Mouse (Mus musculus): ENCODE measurements at regions not wholly inside any gene's neighbourhood (a gene's known extent, or its start where the extent isn't known, plus 50 kb on each side); places are given as distances from the start of the nearest gene placed in this dataset.
A peak's percentile ranks its signal among the peaks of the same experiment; 100 is the strongest.

DNA sequence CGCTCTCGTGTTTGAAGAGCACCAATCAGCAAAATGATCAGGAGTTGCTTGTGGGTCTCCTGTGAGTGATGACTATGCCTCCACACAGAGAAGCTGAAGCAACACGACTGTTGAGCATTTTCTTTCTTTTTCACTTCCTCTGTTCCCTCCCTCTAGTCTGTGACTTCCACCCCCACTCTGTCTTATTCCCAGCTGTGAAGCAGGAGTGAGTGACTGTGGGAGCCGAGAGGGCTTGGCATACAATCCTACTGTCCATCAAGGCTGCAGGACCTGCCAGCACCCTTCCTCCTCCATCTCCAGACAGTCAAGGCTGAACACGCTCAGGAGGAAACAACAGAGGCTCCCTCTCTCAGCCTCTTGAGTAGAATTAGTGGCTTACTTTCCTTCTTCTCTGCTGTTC lies 401.3 kb downstream of the Plcl1 start:
- DNase-seq (ENCODE audit: low spot score) = no peak

DNA sequence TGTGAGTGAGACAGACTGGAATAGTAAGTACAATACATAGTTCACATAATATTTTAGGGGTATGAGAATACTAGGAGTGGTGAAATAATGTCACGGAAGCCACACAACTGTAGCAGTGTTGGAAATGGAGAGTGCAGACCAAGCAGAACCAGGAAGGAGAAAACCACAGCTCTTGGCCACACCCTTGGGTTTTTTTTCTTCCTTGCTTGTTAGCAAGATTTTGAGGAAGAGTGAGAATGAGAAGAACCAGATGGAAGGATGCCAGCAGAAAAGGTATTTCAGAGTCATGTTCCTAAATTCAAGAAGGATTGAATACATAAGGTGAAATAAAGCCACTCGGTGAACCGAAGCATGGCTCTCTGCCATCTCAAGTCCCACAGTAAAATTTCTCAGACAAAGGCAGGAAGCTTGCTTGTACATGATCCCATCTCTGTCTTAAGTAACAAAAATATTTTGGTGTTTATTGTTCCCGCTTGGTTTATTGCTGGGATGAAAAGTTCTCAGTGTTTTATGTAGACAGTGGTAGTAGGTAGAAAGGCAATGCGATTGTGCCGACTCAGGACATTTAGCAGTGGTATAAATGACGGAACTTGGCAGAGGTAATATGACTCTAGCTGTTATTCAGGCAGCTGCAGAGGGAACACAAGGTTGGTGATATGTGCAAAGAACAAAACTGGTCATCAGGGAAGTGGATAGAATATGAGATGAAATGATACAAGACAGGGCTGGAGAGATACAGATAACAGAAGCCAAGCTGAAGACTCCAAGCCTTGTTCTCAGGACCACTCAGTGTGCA lies 403.2 kb downstream of the Plcl1 start:
- no peak for DNase-seq (ENCODE audit: low spot score)

DNA sequence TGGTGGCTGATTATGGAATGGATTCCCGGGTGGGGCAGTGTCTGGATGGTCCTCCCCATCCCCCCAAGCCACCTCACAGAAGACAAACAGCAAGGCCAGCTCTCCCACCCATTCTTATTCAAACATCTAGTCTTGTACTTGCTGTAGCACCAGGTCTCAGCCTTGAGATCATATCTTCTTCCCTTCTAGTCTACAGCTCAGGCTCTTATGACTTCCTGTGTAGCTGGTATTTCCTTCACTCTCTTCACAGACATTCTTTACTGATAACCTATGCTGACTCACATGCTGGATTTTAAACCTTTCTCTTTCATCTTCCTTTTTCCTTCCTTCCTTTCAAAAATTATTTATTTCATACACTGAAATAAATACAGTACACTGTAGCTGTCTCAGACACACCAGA lies 406.8 kb downstream of the Plcl1 start:
- no peak for DNase-seq (ENCODE audit: low spot score)

DNA sequence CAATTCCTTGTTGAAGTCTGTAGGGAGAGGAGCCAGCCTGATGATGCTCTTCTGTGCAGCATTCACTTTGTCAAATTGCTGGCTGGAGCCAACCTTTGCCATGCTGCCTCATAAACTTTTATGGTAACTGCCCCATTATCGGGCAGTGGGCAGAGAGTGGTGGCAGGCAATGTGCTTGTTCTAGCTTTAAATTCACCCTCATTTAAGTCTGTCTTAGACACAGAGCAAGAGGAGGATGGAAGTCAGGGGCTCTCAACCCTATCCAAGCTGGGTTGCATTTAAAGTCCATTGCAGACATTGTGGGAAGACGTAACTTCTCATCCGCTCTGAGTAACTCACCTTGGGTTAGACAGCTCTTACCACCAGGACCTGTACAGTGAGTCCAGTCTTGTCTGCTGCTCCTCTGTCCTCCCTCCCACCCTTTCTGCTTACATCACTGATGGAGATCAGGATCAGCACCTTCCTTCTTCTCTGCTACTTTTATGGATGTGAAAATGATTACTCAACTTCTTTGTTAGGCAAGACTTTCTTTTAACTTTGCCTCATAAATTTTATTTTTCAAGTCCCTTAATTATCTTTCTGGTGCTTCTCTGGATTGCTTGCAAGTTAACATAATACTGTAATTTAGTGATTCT lies 415.3 kb downstream of the Plcl1 start:
- DNase-seq (ENCODE audit: low spot score) = no peak

DNA sequence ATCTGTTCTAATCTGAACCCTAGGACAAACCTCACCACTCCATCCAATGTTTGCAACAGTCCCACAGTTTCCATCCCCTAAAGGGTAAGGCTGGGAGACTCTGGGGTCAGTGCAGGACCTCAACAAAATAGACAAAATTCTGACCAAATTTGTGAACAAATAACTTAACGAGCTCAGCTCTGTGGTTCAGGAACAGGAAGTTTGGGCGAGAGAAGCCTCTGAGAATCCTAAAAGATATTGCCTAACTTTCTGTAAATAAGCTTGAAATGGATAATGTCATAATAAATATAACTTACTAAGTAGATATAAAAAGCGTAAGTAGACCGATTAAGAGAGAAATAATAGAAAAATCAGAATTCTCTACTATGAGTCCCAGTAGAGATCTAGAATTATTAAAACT lies 416.9 kb downstream of the Plcl1 start:
- DNase-seq (ENCODE audit: low spot score) = no peak

DNA sequence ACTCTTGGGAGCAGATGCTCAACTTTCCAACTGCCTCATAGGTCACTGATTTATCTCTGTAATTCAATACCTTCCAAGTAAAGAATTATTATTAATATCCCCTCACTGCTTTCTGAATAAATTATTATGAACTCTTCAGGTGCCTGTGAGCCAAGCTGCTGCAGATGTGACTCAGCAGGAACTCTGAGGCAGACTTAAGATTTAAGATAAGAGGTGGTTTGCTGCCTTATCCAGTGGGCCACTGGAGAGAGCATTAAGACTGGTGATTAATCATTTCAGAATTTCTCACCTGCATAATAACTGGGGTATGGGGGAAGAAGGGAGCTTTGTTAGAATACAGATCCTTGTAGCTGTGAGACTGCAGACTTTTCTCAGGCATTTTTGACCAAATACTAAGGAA lies 421.5 kb downstream of the Plcl1 start:
- DNase-seq (ENCODE audit: low spot score) = no peak

DNA sequence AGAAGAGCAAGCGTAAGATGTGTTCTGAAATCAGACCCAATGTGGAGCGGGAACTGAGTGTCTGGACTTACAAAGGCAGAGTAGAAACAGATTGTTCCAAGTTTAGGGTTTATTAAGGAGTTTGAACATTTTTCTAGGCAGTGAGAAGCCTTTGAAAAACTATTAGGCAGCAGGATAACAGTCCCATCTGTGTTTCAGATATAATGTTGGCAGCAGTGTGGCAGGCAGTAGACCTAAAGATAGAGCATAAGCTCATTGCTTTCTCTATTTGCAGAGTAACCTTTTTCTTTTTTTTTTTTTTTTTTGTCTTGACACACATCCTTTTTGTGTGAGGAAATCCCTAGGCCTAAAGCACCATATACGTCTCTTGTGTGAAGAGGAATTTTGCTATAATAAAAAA lies 429.6 kb downstream of the Plcl1 start:
- DNase-seq (ENCODE audit: low spot score) = no peak

DNA sequence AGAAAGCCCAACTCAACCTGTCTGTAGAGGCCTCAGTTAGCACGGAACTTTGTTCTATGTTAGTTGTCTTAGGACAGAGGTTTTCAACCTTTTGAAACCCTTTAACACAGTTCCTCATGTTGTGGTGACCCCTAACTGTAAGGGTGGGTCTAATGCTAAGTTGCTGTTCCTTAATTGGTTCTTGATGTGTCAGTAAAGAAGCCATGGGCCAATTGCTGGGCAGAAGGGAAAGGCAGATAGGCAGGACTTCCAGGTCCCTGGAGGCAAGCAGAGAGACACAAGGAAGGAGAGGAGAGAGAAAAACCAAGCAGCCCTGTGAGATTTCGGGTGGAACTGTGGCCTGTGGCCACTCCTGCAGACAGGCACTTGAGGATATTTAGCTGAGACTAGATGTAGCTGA lies 431.0 kb downstream of the Plcl1 start:
- no peak for DNase-seq (ENCODE audit: low spot score)

DNA sequence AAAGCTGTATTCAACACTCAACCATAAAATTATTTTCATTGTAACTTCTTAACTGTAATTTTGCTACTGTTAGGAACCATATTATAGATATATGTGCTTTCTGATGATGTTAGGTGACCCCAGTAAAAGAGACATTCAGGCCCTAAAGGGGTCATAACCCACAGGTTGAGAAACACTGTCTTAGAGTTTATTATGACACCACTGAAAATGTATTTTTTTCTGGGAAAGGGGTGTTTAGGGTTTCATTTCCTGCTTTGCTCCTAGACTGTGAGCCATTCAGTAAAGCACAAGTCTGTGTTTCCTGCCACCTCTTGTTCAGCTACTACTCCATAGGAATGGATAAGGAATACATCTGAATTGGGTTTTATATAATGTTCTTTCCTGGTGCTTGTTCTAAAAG lies 431.6 kb downstream of the Plcl1 start:
- DNase-seq (ENCODE audit: low spot score) = no peak

DNA sequence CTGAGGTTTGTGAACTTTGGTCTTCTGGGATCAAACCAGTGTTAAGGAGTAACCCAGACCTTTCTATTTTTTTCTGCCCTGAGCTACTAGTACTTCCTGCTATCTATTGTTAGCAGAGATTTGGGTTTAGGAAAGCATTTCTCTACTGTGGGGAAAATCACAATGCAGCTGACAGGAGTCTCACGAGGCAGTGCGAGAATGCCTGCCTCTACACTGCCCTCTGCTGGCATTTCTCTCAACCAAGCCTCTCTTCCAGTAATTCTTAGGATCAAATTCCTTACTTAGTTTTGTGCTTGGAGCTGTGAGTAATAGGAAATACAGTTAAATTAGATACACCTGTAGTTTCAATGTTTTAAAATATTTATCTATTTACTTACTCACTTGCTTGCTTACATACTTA lies 432.4 kb downstream of the Plcl1 start:
- DNase-seq (ENCODE audit: low spot score) = peak; percentile 59

DNA sequence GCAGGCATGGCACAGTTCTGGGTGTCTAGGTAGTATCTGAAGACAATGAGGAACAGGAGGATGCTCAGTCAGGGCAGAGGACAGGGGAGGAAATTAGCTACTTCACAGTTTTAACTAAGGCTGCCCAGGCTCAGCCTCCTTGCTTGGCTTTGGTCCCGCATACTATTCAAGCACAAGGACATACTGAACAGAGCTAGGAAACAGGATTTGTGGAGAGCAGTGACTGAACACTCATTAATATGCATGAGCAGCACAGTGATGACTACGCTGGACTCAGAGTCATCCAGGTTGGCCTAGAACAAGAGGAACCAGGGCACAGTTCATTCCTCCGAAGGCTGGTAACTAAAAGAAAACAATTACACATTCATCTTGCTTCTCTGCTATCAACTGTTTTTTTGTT lies 443.1 kb downstream of the Plcl1 start:
- no peak for DNase-seq (ENCODE audit: low spot score)

DNA sequence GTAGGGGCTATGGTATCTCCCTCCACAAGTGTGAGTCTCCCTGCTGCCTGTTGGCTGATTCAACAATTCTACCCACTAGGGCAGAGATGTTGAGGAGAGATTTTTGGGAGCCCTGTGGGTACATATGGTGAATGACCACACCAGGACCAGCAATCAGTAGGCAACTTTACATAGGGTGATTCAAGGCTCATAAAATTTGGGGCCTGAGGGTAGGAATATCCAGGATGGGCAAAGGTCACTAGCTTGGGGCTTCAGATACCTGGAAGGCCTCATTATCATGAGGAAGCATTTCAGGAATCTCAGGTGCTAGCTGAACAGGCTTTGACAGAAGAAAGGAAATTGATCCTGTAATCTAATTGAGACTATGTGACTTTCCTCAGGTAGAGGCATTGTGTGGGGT lies 446.6 kb downstream of the Plcl1 start:
- DNase-seq (ENCODE audit: low spot score) = no peak

DNA sequence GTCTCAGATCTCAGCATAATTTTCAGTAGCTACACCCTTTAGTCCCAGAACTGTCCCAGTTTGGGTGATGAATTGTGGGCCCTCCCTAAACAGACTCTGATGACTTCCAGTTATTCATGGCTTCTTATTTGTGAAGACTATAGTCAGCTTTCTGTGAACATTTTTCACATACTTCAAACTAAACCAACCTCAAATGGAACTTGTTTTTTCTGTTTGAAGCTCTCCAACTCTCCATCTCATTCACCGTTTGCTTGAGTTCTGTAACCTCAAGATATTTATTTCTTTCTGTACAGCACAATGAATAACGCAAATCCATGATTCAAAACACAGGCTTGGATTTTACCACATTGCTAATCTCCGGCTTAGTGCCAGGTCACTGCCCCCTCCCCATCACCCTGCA lies 453.4 kb downstream of the Plcl1 start:
- no peak for DNase-seq (ENCODE audit: low spot score)

DNA sequence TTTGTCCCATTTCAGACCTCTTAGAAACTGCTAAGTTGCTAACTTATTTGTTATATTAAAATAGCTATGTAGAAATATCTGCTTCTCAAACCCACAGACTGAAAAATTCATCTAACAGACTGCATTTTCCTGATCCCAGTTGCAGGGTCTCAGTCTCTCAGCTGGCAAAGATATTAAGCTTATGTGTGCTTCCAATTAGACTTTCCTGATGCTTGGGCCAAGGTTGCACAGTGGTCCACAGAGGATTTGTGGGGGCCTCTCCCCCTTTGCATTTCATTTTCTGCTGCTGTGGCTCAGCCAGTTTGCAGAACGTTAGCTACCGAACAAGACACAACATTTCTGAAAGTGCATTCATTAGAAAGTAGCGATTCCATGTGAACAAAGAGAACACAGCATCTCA lies 457.4 kb downstream of the Plcl1 start:
- DNase-seq (ENCODE audit: low spot score) = no peak

DNA sequence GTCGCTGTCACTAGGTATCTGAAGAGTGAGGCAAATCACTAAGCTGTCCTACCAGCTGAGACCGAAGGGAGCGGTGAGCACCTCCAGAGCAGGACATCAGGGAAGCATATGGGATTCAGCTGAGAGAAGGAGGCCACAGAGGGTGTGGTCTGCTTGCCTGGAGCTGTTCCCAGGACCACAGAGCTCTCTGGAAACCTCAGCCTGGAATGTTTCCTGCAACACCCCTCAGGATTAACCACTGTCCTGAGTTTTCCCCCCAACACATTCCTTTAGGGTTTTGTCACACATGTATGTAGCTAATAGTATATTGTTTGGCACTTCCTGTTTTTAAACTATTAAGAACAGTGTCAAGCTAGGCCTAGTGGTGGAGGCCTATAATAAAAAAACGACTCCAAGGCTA lies 459.6 kb downstream of the Plcl1 start:
- DNase-seq (ENCODE audit: low spot score) = no peak

DNA sequence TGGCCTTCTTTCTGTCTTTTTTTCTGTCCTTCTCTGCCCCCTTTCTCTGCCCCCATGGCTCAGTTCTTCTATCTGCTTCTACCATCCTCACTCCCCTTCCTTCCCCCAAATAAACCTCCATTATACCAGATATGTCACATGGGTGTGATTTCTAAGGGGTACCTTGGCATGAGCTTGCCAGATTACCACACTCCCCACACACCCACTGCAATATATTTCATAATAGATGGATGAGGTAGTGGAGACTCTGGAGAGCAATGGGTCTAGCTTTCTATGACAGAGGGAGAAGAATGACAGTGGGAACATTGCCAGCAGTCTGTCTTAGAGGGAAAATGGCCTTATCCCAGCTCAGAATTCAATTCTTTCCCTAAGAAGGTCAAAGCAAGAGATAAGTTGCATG lies 461.0 kb downstream of the Plcl1 start:
- no peak for DNase-seq (ENCODE audit: low spot score)

DNA sequence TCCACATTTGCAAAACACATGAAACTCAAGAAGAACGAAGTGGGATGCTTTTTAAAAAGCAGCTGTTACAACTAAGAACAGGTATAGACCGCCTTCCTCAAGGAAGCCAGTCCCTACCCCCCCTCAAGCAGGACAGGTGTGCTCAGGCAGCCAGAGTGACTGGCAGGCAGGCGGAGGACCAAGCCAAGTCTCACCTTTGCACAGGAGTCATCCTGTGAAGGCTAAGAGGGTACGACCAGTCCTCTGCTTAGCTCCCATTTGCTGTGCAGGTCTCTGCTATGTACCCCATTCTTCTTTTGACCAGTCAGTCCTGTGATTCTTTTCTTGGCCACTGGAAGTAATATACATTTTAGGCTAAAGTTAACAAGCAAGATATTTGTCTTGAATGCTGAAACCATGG lies 467.9 kb downstream of the Plcl1 start:
- no peak for DNase-seq (ENCODE audit: low spot score)

DNA sequence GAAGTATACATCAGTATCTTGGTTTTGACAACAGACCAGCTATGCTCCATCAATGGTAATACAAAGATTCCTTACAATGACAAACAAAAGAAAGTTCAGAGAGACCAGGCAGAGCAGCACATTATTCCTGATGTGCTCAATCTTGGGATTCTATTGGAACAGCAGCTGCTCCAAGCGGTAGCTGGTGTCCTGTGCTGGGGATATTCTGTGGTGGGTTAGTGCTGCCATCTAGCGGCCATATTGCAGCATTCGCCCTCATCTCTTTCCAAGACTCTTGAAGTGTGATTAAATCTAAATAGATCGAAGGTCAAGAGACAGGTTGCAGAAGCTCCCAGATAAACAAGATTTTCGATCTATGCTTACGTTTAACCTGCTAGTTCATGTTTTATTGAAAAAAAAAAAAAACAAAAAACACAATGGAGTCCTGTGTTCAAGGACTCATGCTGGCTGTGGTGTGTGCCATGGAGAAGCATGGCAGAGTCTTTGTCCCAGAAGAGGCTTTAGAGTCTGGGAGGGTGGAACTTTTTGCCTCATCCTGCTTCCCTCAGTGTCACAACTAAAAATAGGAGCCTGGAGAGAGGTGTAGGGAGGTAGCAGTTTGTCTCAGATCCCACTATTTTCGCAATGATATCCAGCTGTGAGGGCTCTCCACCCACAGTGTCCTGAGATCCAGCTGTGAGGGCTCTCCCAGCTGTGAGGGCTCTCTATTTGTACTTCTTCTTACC lies 468.6 kb downstream of the Plcl1 start:
- peak; percentile 53 for DNase-seq (ENCODE audit: low spot score)

DNA sequence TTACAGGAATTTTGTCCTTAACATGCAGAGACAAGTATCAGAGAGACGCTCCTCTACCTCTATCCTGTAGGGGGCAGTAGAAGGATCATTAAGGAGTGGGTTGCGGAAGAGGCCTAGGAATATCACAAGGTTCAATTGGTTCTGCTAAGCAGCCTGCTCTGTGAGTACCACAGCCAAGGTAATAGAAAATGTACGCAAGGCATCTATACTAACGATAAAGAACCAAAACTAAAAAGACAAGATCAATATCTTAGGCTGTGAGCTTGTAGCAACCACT lies 469.1 kb downstream of the Plcl1 start:
- no peak for DNase-seq (ENCODE audit: low spot score)

DNA sequence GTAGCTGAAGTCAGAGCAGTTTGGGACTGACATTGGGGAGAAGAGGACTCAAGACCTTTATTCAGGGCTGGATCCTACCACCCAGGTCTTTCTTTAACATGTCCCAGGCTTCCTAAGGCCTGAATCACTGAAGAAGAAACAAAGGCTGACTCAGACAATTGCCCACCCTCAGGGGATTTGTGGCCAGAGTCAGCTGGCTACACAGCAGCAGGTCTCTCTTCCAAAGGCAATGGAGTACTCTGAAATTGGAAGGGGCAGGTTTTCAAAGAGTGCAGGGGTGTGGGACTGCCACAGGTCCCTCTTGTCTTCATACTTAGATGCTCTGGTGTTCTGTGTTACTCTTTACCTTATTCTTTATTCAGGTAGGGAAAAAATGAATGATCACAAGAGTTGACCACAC lies 478.9 kb downstream of the Plcl1 start:
- no peak for DNase-seq (ENCODE audit: low spot score)

DNA sequence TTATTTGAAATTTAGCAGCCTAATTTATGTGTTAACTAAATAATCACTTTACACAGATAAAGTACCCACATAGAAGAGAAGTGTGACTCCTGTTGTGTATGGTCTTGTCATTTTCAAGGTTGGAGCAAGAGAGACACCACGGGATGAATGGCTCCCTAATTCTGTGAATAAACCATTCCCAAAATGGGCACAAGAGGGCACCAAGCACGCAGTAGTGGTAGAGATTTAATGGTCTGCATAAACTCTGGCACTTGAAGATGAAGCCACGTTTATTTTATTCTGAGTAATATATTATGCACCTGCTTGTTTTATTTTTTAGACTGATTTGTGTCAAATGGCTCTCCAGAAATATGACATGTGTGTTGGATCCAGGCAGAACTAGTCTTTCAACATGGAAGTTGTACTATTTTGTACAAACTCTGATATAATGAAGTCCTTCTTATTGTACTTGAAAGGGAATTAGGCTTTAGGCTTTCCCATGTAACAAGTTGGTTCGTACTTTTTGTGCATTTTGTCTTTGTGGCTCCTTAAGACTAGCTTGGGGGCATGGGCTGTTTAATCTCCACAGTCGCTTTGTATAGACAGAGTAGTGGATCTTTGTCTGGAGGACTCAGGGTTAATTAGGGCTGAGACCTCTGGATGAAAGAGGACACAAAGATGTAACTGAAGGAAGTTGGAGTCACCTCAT lies 480.8 kb downstream of the Plcl1 start:
- DNase-seq (ENCODE audit: low spot score) = peak; percentile 48

DNA sequence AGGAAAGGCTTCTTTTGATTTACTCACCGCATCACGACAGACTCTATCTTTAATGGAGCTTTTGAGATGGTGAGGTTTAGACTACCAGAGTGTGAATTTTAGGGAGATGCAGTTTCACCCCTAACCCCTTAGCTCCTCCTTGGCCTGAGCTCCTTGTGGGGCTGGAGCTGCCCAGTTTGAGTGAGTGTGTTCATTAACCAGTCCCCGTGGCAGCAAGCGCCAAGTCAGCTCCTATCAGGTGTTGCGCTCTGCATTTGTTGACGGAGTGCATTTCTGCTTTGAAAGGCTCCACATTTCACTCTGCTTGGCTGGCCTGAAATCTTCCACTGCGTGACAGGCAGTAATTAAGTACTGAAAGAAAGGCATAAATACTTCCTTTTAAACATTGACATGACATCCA lies 481.7 kb downstream of the Plcl1 start:
- no peak for DNase-seq (ENCODE audit: low spot score)

DNA sequence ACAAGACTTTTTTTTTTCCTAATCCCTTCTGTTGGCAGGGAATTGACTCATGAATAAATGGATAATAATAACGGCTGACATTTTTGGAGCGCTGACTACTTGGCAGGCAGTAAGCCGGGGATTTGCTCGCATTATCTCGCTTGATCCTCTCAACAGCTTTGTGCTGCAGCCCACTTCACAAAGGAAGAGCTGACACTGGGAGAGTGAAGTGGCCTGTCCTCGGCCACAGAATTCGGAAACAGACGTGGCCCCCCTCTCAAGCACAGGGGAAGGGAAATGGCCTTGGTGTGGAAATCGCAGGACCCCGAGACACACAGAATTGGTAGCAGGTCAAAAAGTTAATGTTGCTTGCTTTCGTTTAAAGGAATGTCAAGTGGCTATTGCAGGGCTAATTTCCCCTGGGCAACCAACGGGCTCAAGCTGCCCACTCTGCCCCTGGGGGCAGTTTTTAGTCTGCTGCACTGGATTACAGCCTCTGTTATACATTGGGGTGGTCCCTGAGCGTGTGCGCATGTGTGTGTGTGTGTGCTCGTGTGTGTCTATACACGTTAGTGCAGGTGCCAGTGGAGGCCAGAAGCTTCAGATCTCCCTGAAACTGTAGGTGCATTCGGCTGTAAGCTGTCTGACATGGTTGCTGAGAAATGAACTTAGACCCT lies 483.1 kb downstream of the Plcl1 start:
- no peak for DNase-seq (ENCODE audit: low spot score)

Data from left cerebral cortex, adult 11 months (tissue).